Mouse (Mus musculus) embryonic fibroblast, embryonic 13.5 days (primary cell): ENCODE results near the gene Aprt.

Source experiments
- CTCF ChIP-seq: IDR thresholded peaks from 2 replicates; pipeline ENCODE4 v1.5.1; 2011; ENCODE audit warnings: mild to moderate bottlenecking, control low read depth, low read length, moderate library complexity, borderline replicate concordance; ENCODE audit not compliant: insufficient read depth
- POLR2A ChIP-seq: IDR thresholded peaks from 2 replicates; pipeline ENCODE4 v1.6.1; 2011; ENCODE audit warnings: low read depth, mild to moderate bottlenecking, control low read depth, low read length, moderate library complexity

- TF ChIP-seq POLR2A: no peak
- TF ChIP-seq CTCF: no peak
Measured at GRCm38 (mm10) chr8:122604640-122605039, 27.9 kb upstream of the Aprt start.
